Mouse (Mus musculus): ENCODE results near the gene Cldn34b4. TPM values are rescaled to one million over a fixed set of nuclear protein-coding genes. Genes with fewer than 3 reads are reported as not detected.

Cldn34b4 gene
- polyA plus RNA-seq (2012; ENCODE audit: low replicate concordance), result not detected in 2 replicates

GRCm38 (mm10) chrX:76393050-76393449 lies at the start of gene Cldn34b4:
Cldn34b4 (plus strand) TSS chrX:76393350.

Other genes starting within 250 kb of the Cldn34b4 start
- gene Cldn34b3, start 129.0 kb upstream of the Cldn34b4 start, polyA plus RNA-seq (2012; ENCODE audit: low replicate concordance), result not detected in 2 replicates
- gene Cldn34d, start 209.6 kb downstream of the Cldn34b4 start, polyA plus RNA-seq (2012; ENCODE audit: low replicate concordance), result not detected in 2 replicates